Mouse (Mus musculus): ENCODE data around the gene Gstt4.

DNA sequence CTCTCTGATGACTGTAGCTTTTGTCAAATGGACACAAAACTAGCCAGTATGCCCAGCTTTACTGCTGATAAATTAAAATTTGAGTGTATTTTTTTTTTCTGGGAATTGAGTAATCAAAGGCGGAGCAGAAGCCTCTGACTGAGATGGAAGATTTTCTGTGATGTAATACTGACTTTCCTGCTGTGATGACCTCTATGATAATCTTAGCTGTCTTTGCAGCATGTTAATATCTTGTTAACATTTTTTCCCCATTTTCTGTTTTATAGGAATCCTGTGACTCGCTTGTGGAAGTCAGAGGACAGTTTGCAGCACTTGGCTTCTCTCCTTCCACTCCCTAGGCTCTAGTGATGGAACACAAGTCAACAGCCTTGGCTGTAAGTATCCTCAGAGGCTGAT lies 7.9 kb upstream of the Gstt4 start:
- TF ChIP-seq CTCF (IDR thresholded peaks at IDR 0.05; ENCODE audit: low read depth) (no peak), EP300 (IDR thresholded peaks at IDR 0.05; ENCODE audit: low read depth) (no peak)

Data from liver, postnatal 0 days (tissue).